Mouse (Mus musculus): ENCODE results near the gene Derl3. TPM values are rescaled to one million over a fixed set of nuclear protein-coding genes. Genes with fewer than 3 reads are reported as not detected.

The Derl3 gene
- total RNA-seq (2023): 10.3 to 12.6 TPM (median 11.2 TPM) in 4 replicates

GRCm38 (mm10) chr10:75893089-75893750, at the start of gene Derl3:
Derl3 (plus strand) TSS chr10:75893413.

DNA sequence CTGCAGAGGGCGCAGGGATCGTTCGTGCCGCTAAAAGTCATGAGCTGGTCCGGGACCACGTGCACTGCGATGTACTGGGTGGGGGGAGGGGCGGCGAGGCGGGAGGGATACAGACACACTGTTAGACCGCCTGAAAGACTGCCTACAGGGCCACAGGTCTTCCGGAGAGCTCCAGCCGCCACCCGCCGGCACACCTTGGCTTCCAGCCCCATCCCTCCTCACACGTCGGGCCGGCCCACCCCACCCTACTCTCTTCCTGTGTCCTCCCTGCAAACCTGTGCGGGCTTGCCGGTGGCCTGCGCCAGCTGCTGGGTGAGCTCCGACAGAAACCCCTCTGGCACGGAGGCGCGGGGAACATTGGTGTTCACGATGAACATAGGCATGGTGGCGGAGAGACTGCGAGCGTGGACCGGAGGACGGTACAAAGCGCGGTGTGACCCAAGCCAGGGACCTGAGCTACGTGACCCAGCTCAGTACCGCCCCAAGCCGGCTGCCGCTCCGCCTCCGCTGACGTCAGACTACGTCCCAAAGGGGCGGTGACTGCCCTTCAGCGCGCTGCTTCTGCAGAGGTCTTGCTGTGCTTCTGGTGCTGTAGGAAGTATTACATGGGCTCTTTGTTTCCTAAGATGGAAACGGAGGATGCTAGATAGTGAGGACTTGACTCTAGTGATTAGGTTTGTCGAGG, 33.3 kb upstream of the Derl3 start, which contains the start of gene Mif:
TSS of gene Mif (minus strand) at position 455 of the 685 bp plus-strand sequence.

GRCm38 (mm10) chr10:75921026-75921725, 28.0 kb downstream of the Derl3 start, which contains the start of gene Smarcb1:
Smarcb1 (minus strand) TSS chr10:75921617.

DNA sequence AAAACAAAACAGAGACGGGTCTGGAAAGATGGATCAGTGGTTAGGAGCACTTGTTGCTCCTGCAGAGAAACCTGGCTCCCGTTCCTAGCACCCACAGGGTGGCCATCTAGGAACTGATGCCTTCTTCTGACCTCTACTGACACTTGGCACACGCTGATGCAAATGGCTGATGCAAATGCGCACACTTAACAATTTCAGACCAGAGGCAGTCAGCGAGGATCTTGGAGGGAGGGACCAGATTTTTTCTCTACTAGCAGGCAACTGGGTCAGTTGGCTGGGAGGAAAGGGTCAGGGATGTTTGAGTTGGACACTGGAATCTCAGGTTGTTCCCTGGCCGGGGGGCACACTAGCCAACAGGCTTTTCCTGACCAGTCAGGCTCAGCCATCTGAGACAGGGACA, 39.7 kb downstream of the Derl3 start, which contains the start of gene Chchd10:
TSS of gene Chchd10 (plus strand) at position 240 of the 400 bp plus-strand sequence.

GRCm38 (mm10) chr10:75935680-75936541, 42.7 kb downstream of the Derl3 start, which contains the start of gene Mmp11:
Mmp11 (minus strand) TSS chr10:75936496.

GRCm38 (mm10) chr10:75940520-75940919, 47.3 kb downstream of the Derl3 start, which contains the start of gene Gm867:
Gm867 (minus strand) TSS chr10:75940672.

GRCm38 (mm10) chr10:75942736-75943477, 49.7 kb downstream of the Derl3 start, which contains the start of gene Vpreb3:
Vpreb3 (plus strand) TSS chr10:75943057.

Other genes starting within 250 kb of the Derl3 start
- 2.3 to 4.0 TPM (median 3.3 TPM) in 4 replicates for gene Susd2, start 249.4 kb upstream of the Derl3 start, total RNA-seq (2023)
- gene Cabin1, start 129.1 kb upstream of the Derl3 start, total RNA-seq (2023): 96.5 to 105 TPM (median 99.5 TPM) in 4 replicates
- gene Ddt, start 120.0 kb upstream of the Derl3 start, total RNA-seq (2023): 24.1 to 35.9 TPM (median 29.8 TPM) in 4 replicates
- not detected in 4 replicates for gene Gm20441, start 112.5 kb upstream of the Derl3 start, total RNA-seq (2023)
- 7.6 to 9.1 TPM (median 8.3 TPM) in 4 replicates for gene Gstt3, start 112.0 kb upstream of the Derl3 start, total RNA-seq (2023)
- not detected in 4 replicates for gene Gstt1, start 94.8 kb upstream of the Derl3 start, total RNA-seq (2023)
- not detected in 4 replicates for gene Gstt4, start 70.9 kb upstream of the Derl3 start, total RNA-seq (2023)
- 37.4 to 45.9 TPM (median 42.4 TPM) in 4 replicates for gene Gstt2, start 56.0 kb upstream of the Derl3 start, total RNA-seq (2023)
- gene Mif, start 33.2 kb upstream of the Derl3 start, total RNA-seq (2023): 235 to 250 TPM (median 243 TPM) in 4 replicates
- gene Smarcb1, start 28.2 kb downstream of the Derl3 start, total RNA-seq (2023): 71.6 to 74.7 TPM (median 73.8 TPM) in 4 replicates
- 126 to 146 TPM (median 143 TPM) in 4 replicates for gene Chchd10, start 39.7 kb downstream of the Derl3 start, total RNA-seq (2023)
- 3.4 to 9.4 TPM (median 4.8 TPM) in 4 replicates for gene Mmp11, start 43.1 kb downstream of the Derl3 start, total RNA-seq (2023)
- gene Gm867, start 47.3 kb downstream of the Derl3 start, total RNA-seq (2023): not detected in 4 replicates
- 104 to 112 TPM (median 109 TPM) in 4 replicates for gene Vpreb3, start 49.6 kb downstream of the Derl3 start, total RNA-seq (2023)
- gene Gm5134, start 61.1 kb downstream of the Derl3 start, total RNA-seq (2023): 0.85 to 1.8 TPM (median 0.99 TPM) in 4 replicates
- 12.2 to 17.8 TPM (median 14.5 TPM) in 4 replicates for gene Zfp280b, start 139.2 kb downstream of the Derl3 start, total RNA-seq (2023)
- gene Slc5a4b, start 217.5 kb downstream of the Derl3 start, total RNA-seq (2023): 0.18 TPM in 1 of 4 replicates, not detected in the others

Measured in B cell, adult 62 days (primary cell).